Mouse (Mus musculus) CH12F3 (cell line): ENCODE data around the gene Nubp1.

Source experiments
- in situ Hi-C: fragments of 300-500 bp; cut with MboI; formaldehyde crosslinking; loops from 2 replicates; pipeline ENCODE4 v1.14.3; 2020; ENCODE audit warnings: low sequenced_read_pairs

The Nubp1 gene

GRCm38 (mm10) chr16:10465011-10465681, 53.4 kb downstream of the Nubp1 start:
- in situ Hi-C loops, result no loop called here

- in situ Hi-C loops, result no loop called here
Measured at GRCm38 (mm10) chr16:10467391-10468107, 55.8 kb downstream of the Nubp1 start.

GRCm38 (mm10) chr16:10468201-10468600, 56.5 kb downstream of the Nubp1 start:
- in situ Hi-C loops, result no loop called here

- in situ Hi-C loops, result no loop called here
Measured at GRCm38 (mm10) chr16:10471950-10472349, 60.2 kb downstream of the Nubp1 start.
